Mouse (Mus musculus) intestine, embryonic 16.5 days (tissue): ENCODE data around the gene Tax1bp1. TPM values are rescaled to one million over a fixed set of nuclear protein-coding genes. Genes with fewer than 3 reads are reported as not detected.

Experiments used
- ATAC-seq: fragments of 200-750 bp; cut with Nextera tagmentation; 2 replicates; pipeline ENCODE4 v1.8.0; 2017; ENCODE audit warnings: moderate TSS enrichment, moderate library complexity
- H3K27ac ChIP-seq: fragments of 300-500 bp; sonication (generic); 2 replicates; pipeline ENCODE4 v1.5.1; 2014; ENCODE audit warnings: mild to moderate bottlenecking, low read length
- H3K27me3 ChIP-seq: fragments of 300-500 bp; sonication (generic); replicated peaks from 2 replicates; pipeline ENCODE4 v1.6.1; 2014; ENCODE audit warnings: low read length, control low read depth, mixed read lengths; ENCODE audit not compliant: control insufficient read depth, insufficient read depth
- H3K36me3 ChIP-seq: fragments of 300-500 bp; sonication (generic); 2 replicates; pipeline ENCODE4 v1.6.1; 2014; ENCODE audit warnings: low read length, control low read depth; ENCODE audit not compliant: control insufficient read depth, insufficient read depth
- H3K4me1 ChIP-seq: fragments of 300-500 bp; sonication (generic); 2 replicates; pipeline ENCODE4 v1.6.1; 2014; ENCODE audit warnings: low read length, control low read depth, mixed read lengths; ENCODE audit not compliant: control insufficient read depth, insufficient read depth
- H3K4me2 ChIP-seq: fragments of 300-500 bp; sonication (generic); 2 replicates; pipeline ENCODE4 v1.6.1; 2014; ENCODE audit warnings: low read depth, low read length, control low read depth
- H3K4me3 ChIP-seq: fragments of 300-500 bp; sonication (generic); 2 replicates; pipeline ENCODE4 v1.5.1; 2014; ENCODE audit warnings: mild to moderate bottlenecking, low read length
- H3K9ac ChIP-seq: fragments of 300-500 bp; sonication (generic); 2 replicates; pipeline ENCODE4 v1.6.1; 2014; ENCODE audit warnings: low read depth, low read length
- H3K9me3 ChIP-seq: fragments of 300-500 bp; sonication (generic); 2 replicates; pipeline ENCODE4 v1.6.1; 2016; ENCODE audit warnings: low read length, control low read depth; ENCODE audit not compliant: control insufficient read depth
- WGBS: fragments of 180-500 bp; shearing (Covaris S2); extraction: QIAGEN DNeasy Blood & Tissue Kit; methylation state at CpG from one replicate; pipeline ENCODE4 v1.1.7; 2014; 5-methylcytosine and 5-hydroxymethylcytosine counted together
- polyA plus RNA-seq: library from polyadenylated mRNA; unstranded; fragments of >200 nt; fragmentation: Nextera tagmentation; extraction: Ambion mirVana; gene quantifications from 2 replicates; pipeline ENCODE4 v1.2.1, GENCODE M21; 2015

Tax1bp1 gene
- polyA plus RNA-seq, 1 experiment from 2014 or later = 168 TPM

- WGBS = 78% methylated on average over 3 of the region's 3 CpGs
- ATAC-seq = no peak
Observed at GRCm38 (mm10) chr6:52805237-52805856, 91.8 kb downstream of the Tax1bp1 start.

More at GRCm38 (mm10) chr6:52805237-52805856, 91.8 kb downstream of the Tax1bp1 start:
- Histone ChIP-seq H3K4me3 (no peak overlapping the region), H3K27ac (no peak overlapping the region), H3K9ac (no peak overlapping the region), H3K27me3 (no peaks in the 10 kb centered on the region), H3K4me1 (no peaks in the 10 kb centered on the region), H3K4me2 (no peak overlapping the region), H3K36me3 (no peaks in the 10 kb centered on the region), H3K9me3 (no peaks in the 10 kb centered on the region)

Other genes with a start within 250 kb of the Tax1bp1 start
- gene Hibadh, start 73.3 kb upstream of the Tax1bp1 start, polyA plus RNA-seq = 148 and 151 TPM in 2 replicates